Mouse (Mus musculus) ES-Bruce4 (cell line): ENCODE results near the gene Ano4.

ENCODE experiments used
- CTCF ChIP-seq: IDR thresholded peaks from one replicate; pipeline ENCODE4 v1.8.1; 2011; ENCODE audit warnings: low read depth, low read length
- EP300 ChIP-seq: IDR thresholded peaks from 2 replicates; pipeline ENCODE4 v1.6.1; 2011; ENCODE audit warnings: low read depth, low read length; ENCODE audit not compliant: insufficient read depth

DNA sequence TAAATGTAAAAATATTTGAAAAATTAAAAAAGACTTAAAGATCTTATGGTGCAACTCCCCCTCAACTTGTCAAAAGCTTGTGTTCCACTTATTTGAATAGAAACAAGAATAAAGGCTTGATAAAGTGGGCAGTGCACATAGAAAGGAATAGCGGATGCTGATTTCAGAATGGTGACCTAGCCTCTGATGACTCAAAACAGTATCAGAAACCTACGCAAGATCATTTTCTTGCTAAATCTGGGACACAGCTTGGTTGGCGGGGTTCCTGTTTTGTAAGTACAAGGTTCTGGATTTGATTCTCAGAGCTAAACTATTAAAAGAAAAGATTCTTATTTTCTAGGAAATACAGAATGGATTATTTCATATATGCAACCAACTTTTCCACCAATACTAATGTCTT is 340.0 kb downstream of the Ano4 start:
- TF ChIP-seq CTCF = no peak
- no peak for TF ChIP-seq EP300
